Mouse (Mus musculus): ENCODE measurements around the gene Zfp27.
"Not testable (repeated sequence)": the region's sequence is repeated elsewhere in the genome, so short reads cannot be mapped to it uniquely, and the experiment has no call there.

The Zfp27 gene

DNA sequence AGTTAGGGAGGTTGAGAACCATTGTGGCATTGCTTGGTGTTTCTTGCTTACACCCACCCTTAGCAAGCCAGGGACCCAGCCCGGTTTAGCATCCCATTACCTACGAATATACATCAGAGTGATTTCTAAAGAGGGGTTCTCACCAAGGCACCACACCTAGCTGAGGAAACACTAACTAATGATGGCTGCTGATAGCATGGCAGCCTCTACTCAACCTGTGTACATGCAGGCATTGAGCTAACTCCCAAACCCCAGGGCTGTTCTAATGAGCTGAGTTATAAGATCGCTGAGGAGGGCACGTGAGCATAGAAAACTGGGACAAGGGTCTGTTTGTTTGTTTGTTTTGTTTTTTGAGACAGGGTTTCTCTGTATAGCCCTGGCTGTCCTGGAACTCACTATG, 13.6 kb downstream of the Zfp27 start:
- DNase-seq (ENCODE audit: low read depth in 1 of 2, low spot score in 2 of 2) = no peak

DNA sequence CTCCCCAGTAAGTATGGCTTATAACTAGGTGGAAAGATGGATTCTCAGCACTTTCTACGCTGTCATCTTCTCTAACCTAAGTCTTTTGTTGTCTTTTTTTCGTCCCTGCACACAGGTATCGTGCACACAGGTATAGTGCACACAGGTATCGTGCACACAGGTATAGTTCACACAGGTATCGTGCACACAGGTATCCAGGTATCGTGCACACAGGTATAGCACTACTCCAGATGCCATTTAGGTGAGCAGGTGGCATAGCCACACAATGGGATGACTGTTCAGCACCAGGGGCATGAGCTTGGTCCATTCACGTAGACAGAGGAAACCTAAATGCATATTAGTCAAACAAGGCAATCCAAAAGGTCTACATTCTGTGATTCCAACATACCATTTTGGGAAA, 15.9 kb downstream of the Zfp27 start:
- DNase-seq (ENCODE audit: low read depth in 1 of 2, low spot score in 2 of 2) = no peak

DNA sequence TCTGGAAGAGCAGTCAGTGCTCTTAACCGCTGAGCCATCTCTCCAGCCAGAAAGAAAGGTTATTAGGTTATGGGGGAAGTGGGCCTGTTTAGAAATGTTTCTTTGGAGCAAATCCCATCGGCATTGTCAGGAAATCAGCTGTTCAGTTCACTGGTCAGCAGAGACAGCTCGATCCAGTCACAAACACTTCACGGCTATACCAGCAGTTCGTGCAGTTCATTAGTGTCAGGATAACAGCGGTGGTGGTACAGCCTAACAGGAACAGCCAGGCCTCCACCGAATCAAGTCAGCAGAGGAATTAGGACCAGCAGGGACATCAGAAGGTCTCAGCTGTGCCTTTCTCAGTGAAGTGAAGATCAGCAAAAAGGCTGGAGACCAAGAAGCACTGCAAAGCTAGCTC, 25.5 kb downstream of the Zfp27 start:
- no peak for DNase-seq (ENCODE audit: low read depth in 1 of 2, low spot score in 2 of 2)

DNA sequence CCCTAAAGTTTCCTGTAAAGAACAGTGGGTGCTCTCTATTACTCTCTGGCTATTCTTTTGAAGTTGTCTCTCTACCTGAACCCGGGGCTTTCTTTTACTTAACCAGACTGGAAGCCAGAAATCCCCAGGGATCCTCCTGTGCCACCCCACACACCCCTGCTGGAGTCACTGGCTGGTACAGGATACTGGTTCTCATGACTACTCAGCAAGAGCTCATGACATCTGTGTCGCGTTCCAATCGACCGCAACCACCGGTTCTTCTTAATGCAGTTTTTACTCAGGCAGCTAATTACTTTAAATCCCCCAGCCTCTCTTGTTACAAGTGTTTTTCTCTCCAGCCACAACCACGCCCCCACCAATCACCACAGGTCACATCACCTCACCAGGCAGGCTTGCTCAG, 26.3 kb downstream of the Zfp27 start:
- DNase-seq (ENCODE audit: low read depth in 1 of 2, low spot score in 2 of 2) = no peak

DNA sequence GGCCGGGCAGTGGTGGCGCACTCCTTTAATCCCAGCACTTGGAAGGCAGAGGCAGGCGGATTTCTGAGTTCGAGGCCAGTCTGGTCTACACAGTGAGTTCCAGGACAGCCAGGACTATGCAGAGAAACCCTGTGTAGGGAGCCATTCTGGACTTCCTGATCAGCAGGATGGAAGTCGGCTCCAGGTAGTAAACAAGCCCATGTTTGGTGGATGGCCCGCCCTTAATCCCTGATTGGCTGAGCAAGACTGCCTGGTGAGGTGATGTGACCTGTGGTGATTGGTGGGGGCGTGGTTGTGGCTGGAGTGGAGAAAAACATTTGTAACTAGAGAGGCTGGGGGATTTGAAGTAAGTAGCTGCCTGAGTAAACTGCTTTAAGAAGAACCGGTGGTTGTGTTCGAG, 28.8 kb downstream of the Zfp27 start:
- DNase-seq (ENCODE audit: low read depth in 1 of 2, low spot score in 2 of 2) = not testable (repeated sequence)

DNA sequence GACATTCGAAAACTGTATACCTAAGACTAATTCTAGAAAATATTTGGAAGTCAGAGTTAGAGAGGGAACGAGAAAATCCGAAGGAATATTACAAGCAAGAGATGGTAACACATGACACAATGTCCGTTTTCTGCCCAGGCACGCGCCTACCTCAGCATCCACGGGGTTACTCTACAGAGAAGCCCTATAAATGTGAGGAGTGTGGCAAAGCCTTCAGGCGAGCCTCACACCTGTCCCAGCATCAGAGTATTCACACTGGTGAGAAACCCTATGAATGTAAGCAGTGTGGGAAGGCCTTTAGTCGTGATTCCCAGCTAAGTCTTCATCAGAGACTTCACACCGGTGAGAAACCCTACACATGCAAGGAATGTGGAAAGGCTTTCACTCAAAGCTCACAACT, 32.1 kb downstream of the Zfp27 start:
- no peak for DNase-seq (ENCODE audit: low read depth in 1 of 2, low spot score in 2 of 2)

DNA sequence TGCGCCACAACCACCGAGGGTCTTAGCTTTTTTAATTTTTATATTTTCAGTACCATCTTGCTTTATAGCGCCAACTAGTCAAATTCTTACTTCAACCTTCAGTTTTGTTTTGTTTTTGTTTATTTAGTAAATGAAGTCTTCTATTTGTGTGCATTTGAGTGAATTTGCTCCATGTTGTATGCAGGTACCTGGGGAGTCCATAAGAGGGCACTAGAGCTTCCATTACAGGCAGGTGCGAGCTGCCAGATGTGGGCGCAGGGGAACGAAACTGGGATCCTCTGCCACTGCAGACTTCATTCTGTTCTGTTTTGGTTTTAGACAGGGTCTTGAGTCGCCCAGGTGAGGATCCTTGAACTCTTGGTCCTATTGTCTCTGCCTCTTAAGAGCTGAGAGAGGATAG, 44.7 kb downstream of the Zfp27 start:
- DNase-seq (ENCODE audit: low read depth in 1 of 2, low spot score in 2 of 2) = no peak

DNA sequence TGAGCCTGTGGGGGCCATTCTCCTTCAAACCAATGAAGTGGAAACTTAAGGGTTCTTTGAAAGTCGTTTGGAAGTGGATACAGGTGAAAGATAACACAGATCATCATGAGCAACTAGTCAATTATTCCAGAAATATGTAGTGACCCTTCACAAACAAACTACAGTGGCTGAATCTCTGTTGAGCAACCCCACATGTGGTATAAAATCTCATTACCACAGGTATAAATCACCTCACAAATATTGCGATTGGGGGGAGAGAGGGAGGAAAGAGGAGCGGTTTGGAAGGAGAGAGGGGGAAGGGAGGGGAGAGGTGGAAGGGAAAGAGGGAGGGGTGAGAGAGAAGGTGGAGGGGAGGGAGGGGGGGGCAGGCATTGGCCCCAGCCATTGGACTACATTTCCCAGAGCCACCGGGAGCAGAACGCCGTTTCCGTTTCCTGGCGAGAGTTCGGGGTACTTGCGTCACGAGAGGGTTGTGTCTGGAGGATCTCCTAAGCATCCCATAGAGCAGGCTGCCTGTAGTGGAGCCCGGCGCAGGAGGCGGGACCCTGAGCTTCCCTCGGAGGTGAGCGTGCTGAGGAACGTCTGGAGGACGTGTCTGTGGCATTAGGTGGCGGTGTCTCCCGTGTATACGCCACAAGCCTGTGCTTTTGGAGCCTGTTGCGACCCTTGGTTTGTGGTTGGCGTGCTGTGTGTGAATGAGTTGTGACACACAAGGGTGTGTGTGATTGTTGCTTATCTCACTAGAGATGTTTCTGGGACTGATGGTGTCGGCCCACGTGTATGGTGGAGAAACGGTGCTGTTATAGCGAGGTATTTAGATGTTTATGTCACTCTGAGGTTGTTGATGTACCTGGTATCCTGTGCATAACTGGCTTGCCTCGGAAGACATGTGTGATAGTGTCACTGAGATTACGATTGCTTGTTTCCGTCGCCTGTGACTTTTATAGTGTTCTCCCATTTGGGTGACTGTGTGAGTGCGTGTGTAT, 46.5 kb downstream of the Zfp27 start, which contains the start of gene Zfp420:
TSS of gene Zfp420 (plus strand) at position 448 of the 986 bp plus-strand sequence.
- peak; percentile 39 to 50 for DNase-seq (ENCODE audit: low read depth in 1 of 2, low spot score in 2 of 2)

DNA sequence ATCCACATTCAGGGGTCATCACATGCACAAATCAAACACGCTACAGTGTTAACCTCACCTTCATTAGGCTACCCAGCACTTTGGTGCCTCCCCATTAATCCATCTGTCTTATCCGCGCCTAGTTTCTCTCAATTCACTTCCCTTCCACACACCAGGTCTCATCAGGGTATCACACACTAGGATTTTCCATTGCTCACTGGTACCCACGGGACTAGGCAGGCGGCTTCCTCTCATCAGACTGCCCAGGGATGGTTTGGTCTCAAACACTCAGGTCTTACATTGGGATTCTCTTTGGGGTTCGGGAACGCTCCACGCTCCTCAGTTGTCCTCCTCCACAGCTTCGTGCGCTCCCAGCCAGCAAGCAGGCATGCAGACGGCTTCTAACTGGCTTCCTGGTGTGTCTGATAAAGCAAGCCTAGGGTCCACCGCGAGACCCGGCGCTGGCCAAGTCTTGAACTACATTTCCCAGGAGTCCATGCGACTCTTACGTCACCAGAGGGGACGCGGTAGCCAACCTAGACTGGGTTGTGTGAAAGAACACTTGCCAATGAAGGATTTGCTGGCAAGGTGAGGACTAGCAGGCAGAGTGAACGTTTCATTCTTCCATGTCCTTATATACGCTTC, 53.0 kb downstream of the Zfp27 start, which contains the start of gene Zfp940:
TSS of gene Zfp940 (minus strand) at position 451 of the 624 bp plus-strand sequence.
- DNase-seq (ENCODE audit: low read depth in 1 of 2, low spot score in 2 of 2) = peak in 1 of 2 experiments; percentile 41

DNA sequence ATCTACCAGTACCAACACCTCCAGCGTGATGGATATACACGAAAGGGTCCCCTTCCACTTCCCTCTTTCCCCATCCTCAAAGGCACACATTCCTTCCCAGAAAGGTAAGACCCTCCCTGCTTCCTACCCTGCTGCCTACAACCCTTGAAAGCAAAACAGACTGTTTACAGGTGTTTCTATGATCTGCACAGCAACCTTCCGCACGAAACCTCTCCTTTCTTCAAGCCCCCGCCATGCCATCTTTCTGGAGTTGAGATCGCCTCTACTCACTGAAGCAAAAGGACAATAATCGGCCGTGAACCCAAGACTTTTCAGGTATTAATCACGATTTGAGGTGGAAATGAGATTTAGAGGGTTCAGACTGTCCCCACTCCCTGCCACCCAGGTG, 53.5 kb downstream of the Zfp27 start:
- no peak for DNase-seq (ENCODE audit: low read depth in 1 of 2, low spot score in 2 of 2)

DNA sequence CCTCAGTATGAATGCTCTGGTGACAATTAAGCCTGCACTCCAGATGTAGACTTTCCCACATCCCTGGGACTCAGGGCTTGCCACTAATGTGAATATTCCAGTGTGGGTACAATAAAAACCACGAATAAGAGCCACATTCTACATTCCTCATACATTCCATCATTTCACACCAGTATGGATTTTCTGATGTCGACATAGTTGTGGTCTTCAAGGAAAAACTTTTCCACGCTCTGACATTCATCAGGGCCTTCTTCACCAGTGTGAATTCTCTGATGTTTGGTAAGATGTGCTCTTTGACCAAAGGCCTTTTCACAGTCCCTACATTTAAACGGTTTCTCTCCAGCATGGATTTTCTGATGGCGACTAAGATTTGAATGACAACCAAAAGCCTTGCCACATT, 61.8 kb downstream of the Zfp27 start:
- no peak for DNase-seq (ENCODE audit: low read depth in 1 of 2, low spot score in 2 of 2)
